Mouse (Mus musculus): Measurements from ENCODE around the gene Obox3. TPM values are rescaled to one million over a fixed set of nuclear protein-coding genes. Genes with fewer than 3 reads are reported as not detected.
"Not testable (repeated sequence)": the region's sequence is repeated elsewhere in the genome, so short reads cannot be mapped to it uniquely, and the experiment has no call there.

Gene Obox3
- not detected for total RNA-seq (2022)

GRCm38 (mm10) chr7:15639802-15640201, at the start of gene Obox3:
Obox3 (minus strand) TSS chr7:15639902.
- DNase-seq (ENCODE audit: low spot score in 2 of 2): not testable (repeated sequence)

GRCm38 (mm10) chr7:15509411-15509810, 130.3 kb downstream of the Obox3 start:
- not testable (repeated sequence) for DNase-seq (ENCODE audit: low spot score in 2 of 2)

Other genes starting within 250 kb of the Obox3 start
- gene Obox5, start 110.2 kb upstream of the Obox3 start, total RNA-seq (2022): not detected
- gene Obox6, start 199.8 kb upstream of the Obox3 start, total RNA-seq (2022): not detected
- gene Crx, start 240.1 kb upstream of the Obox3 start, total RNA-seq (2022): not detected
- under 1 TPM in 1 of 4 experiments, not detected in 3; 0.23 TPM for gene Crxos, start 242.7 kb upstream of the Obox3 start, total RNA-seq (2022)

Measured in layer of hippocampus, adult 8-10 months (tissue).